Mouse (Mus musculus): ENCODE measurements around the gene Dpp6.

The Dpp6 gene

GRCm38 (mm10) chr5:26969941-26970590 is 153.1 kb downstream of the Dpp6 start:
- no peak for DNase-seq (ENCODE audit: low spot score)

GRCm38 (mm10) chr5:26973166-26973565 is 156.2 kb downstream of the Dpp6 start:
- DNase-seq (ENCODE audit: low spot score): no peak

- DNase-seq (ENCODE audit: low spot score): no peak
Measured at GRCm38 (mm10) chr5:26979348-26979747, 162.3 kb downstream of the Dpp6 start.

- no peak for DNase-seq (ENCODE audit: low spot score)
Measured at GRCm38 (mm10) chr5:26979755-26980154, 162.8 kb downstream of the Dpp6 start.

- DNase-seq (ENCODE audit: low spot score): no peak
Measured at GRCm38 (mm10) chr5:26985114-26985513, 168.1 kb downstream of the Dpp6 start.

- DNase-seq (ENCODE audit: low spot score): no peak
Measured at GRCm38 (mm10) chr5:26991587-26991986, 174.6 kb downstream of the Dpp6 start.

- DNase-seq (ENCODE audit: low spot score): no peak
Measured at GRCm38 (mm10) chr5:27003537-27003936, 186.5 kb downstream of the Dpp6 start.

- DNase-seq (ENCODE audit: low spot score): no peak
Measured at GRCm38 (mm10) chr5:27009157-27009556, 192.2 kb downstream of the Dpp6 start.

- DNase-seq (ENCODE audit: low spot score): no peak
Measured at GRCm38 (mm10) chr5:27010582-27010981, 193.6 kb downstream of the Dpp6 start.

- no peak for DNase-seq (ENCODE audit: low spot score)
Measured at GRCm38 (mm10) chr5:27018314-27018956, 201.4 kb downstream of the Dpp6 start.

GRCm38 (mm10) chr5:27028611-27029010 is 211.6 kb downstream of the Dpp6 start:
- no peak for DNase-seq (ENCODE audit: low spot score)

- no peak for DNase-seq (ENCODE audit: low spot score)
Measured at GRCm38 (mm10) chr5:27029784-27030183, 212.8 kb downstream of the Dpp6 start.

GRCm38 (mm10) chr5:27034858-27035257 is 217.9 kb downstream of the Dpp6 start:
- DNase-seq (ENCODE audit: low spot score): no peak

GRCm38 (mm10) chr5:27035291-27035690 is 218.3 kb downstream of the Dpp6 start:
- no peak for DNase-seq (ENCODE audit: low spot score)

GRCm38 (mm10) chr5:27035891-27036290 is 218.9 kb downstream of the Dpp6 start:
- DNase-seq (ENCODE audit: low spot score): no peak

GRCm38 (mm10) chr5:27037796-27038195 is 220.8 kb downstream of the Dpp6 start:
- no peak for DNase-seq (ENCODE audit: low spot score)

- no peak for DNase-seq (ENCODE audit: low spot score)
Measured at GRCm38 (mm10) chr5:27048167-27048566, 231.2 kb downstream of the Dpp6 start.

GRCm38 (mm10) chr5:27048926-27049325 is 231.9 kb downstream of the Dpp6 start:
- no peak for DNase-seq (ENCODE audit: low spot score)

- DNase-seq (ENCODE audit: low spot score): no peak
Measured at GRCm38 (mm10) chr5:27049341-27050091, 232.5 kb downstream of the Dpp6 start.

- DNase-seq (ENCODE audit: low spot score): no peak
Measured at GRCm38 (mm10) chr5:27051250-27051649, 234.2 kb downstream of the Dpp6 start.

- DNase-seq (ENCODE audit: low spot score): peak; percentile 21
Measured at GRCm38 (mm10) chr5:27052441-27052840, 235.4 kb downstream of the Dpp6 start.

- DNase-seq (ENCODE audit: low spot score): no peak
Measured at GRCm38 (mm10) chr5:27056436-27056835, 239.4 kb downstream of the Dpp6 start.

GRCm38 (mm10) chr5:27060114-27060513 is 243.1 kb downstream of the Dpp6 start:
- DNase-seq (ENCODE audit: low spot score): no peak
